Mouse (Mus musculus): ENCODE measurements at regions not wholly inside any gene's neighbourhood (a gene's known extent, or its start where the extent isn't known, plus 50 kb on each side); places are given as distances from the start of the nearest gene placed in this dataset.

GRCm38 (mm10) chr15:59138393-59139107 is 249.5 kb downstream of the Gm49356 start:
- DNase-seq (ENCODE audit: low spot score) = no peak

GRCm38 (mm10) chr15:59141621-59142020 is 252.5 kb downstream of the Gm49356 start:
- no peak for DNase-seq (ENCODE audit: low spot score)

- DNase-seq (ENCODE audit: low spot score) = peak; percentile 33
Measured at GRCm38 (mm10) chr15:59142481-59142880, 253.4 kb downstream of the Gm49356 start.

GRCm38 (mm10) chr15:59143891-59144290 is 254.8 kb downstream of the Gm49356 start:
- no peak for DNase-seq (ENCODE audit: low spot score)

- DNase-seq (ENCODE audit: low spot score) = peak; percentile 11
Measured at GRCm38 (mm10) chr15:59145679-59146078, 256.6 kb downstream of the Gm49356 start.

- DNase-seq (ENCODE audit: low spot score) = no peak
Measured at GRCm38 (mm10) chr15:59146111-59146510, 257.0 kb downstream of the Gm49356 start.

GRCm38 (mm10) chr15:59146586-59147085 is 257.5 kb downstream of the Gm49356 start:
- no peak for DNase-seq (ENCODE audit: low spot score)

GRCm38 (mm10) chr15:59148531-59148930 is 259.4 kb downstream of the Gm49356 start:
- no peak for DNase-seq (ENCODE audit: low spot score)

GRCm38 (mm10) chr15:59151506-59151905 is 262.4 kb downstream of the Gm49356 start:
- DNase-seq (ENCODE audit: low spot score) = peak; percentile 20

GRCm38 (mm10) chr15:59152786-59153388 is 263.8 kb downstream of the Gm49356 start:
- no peak for DNase-seq (ENCODE audit: low spot score)

- DNase-seq (ENCODE audit: low spot score) = no peak
Measured at GRCm38 (mm10) chr15:59153416-59154250, 264.5 kb downstream of the Gm49356 start.

- no peak for DNase-seq (ENCODE audit: low spot score)
Measured at GRCm38 (mm10) chr15:59154407-59155288, 265.6 kb downstream of the Gm49356 start.

- no peak for DNase-seq (ENCODE audit: low spot score)
Measured at GRCm38 (mm10) chr15:59155289-59155623, 266.2 kb downstream of the Gm49356 start.

- no peak for DNase-seq (ENCODE audit: low spot score)
Measured at GRCm38 (mm10) chr15:59156328-59156727, 267.2 kb downstream of the Gm49356 start.

GRCm38 (mm10) chr15:59158760-59159159 is 269.7 kb downstream of the Gm49356 start:
- no peak for DNase-seq (ENCODE audit: low spot score)

- DNase-seq (ENCODE audit: low spot score) = no peak
Measured at GRCm38 (mm10) chr15:59160931-59161920, 272.1 kb downstream of the Gm49356 start.

- DNase-seq (ENCODE audit: low spot score) = no peak
Measured at GRCm38 (mm10) chr15:59167937-59168659, 279.0 kb downstream of the Gm49356 start.

- no peak for DNase-seq (ENCODE audit: low spot score)
Measured at GRCm38 (mm10) chr15:59168660-59169170, 279.6 kb downstream of the Gm49356 start.

GRCm38 (mm10) chr15:59169237-59169797 is 280.2 kb downstream of the Gm49356 start:
- no peak for DNase-seq (ENCODE audit: low spot score)

Data from adipocyte (in vitro differentiated cells).